Mouse (Mus musculus) MEL (cell line): ENCODE data around the gene Cx3cl1. TPM values are rescaled to one million over a fixed set of nuclear protein-coding genes. Genes with fewer than 3 reads are reported as not detected.

ENCODE experiments used
- DNase-seq: peaks from one replicate; pipeline ENCODE4 v3.0.0; 2011; ENCODE audit warnings: low read depth, low spot score
- H3K27ac ChIP-seq: 2 replicates; pipeline ENCODE4 v1.5.1; 2012; ENCODE audit warnings: low read depth, mild to moderate bottlenecking, control low read depth, low read length, moderate library complexity; ENCODE audit not compliant: control insufficient read depth
- H3K27me3 ChIP-seq, 2 experiments: fragments of 150-350 bp in 1 of 2; sonication (generic) in 1 of 2; 2 replicates each; pipeline ENCODE4 v1.6.1; 2012; ENCODE audit warnings: low read length in 2 of 2, mild to moderate bottlenecking in 2 of 2, improper control_type of control experiment in 1 of 2, moderate library complexity in 1 of 2; ENCODE audit not compliant: insufficient read depth in 2 of 2, control insufficient read depth in 1 of 2
- H3K36me3 ChIP-seq, 2 experiments: 2 replicates each; pipeline ENCODE4 v1.6.1; 2012 to 2014; ENCODE audit warnings: low read length in 2 of 2, improper control_type of control experiment in 1 of 2, inconsistent platforms in 1 of 2, mild to moderate bottlenecking in 1 of 2; ENCODE audit not compliant: insufficient read depth in 2 of 2, control insufficient read depth in 1 of 2
- H3K4me1 ChIP-seq, 2 experiments: fragments of 150-350 bp in 1 of 2; sonication (generic) in 1 of 2; 2 replicates each; pipeline ENCODE4 v1.6.1; 2012; ENCODE audit warnings: low read length in 2 of 2, improper control_type of control experiment in 1 of 2, mild to moderate bottlenecking in 1 of 2; ENCODE audit not compliant: insufficient read depth in 2 of 2, control insufficient read depth in 1 of 2
- H3K4me3 ChIP-seq, 2 experiments: fragments of 150-350 bp in 1 of 2; sonication (generic) in 1 of 2; 2 replicates each; pipeline ENCODE4 v1.5.1; 2012; ENCODE audit warnings: low read depth in 2 of 2, low read length in 2 of 2, mild to moderate bottlenecking in 2 of 2, moderate library complexity in 2 of 2, control low read depth in 1 of 2, improper control_type of control experiment in 1 of 2; ENCODE audit not compliant: control insufficient read depth in 1 of 2, insufficient read depth in 1 of 2
- H3K79me2 ChIP-seq: 2 replicates; pipeline ENCODE4 v1.6.1; 2012; ENCODE audit warnings: mild to moderate bottlenecking, low read length, moderate library complexity; ENCODE audit not compliant: control insufficient read depth, poor library complexity, insufficient read depth
- H3K9ac ChIP-seq: 2 replicates; pipeline ENCODE4 v1.6.1; 2012; ENCODE audit warnings: low read depth, mild to moderate bottlenecking, control low read depth, low read length, moderate library complexity; ENCODE audit not compliant: control insufficient read depth, poor library complexity, severe bottlenecking
- H3K9me3 ChIP-seq: fragments of 150-350 bp; sonication (generic); replicated peaks from 2 replicates; pipeline ENCODE4 v1.6.1; 2012; ENCODE audit warnings: mild to moderate bottlenecking, low read length, improper control_type of control experiment, moderate library complexity; ENCODE audit not compliant: insufficient read depth
- CHD1 ChIP-seq: IDR thresholded peaks from 2 replicates; pipeline ENCODE4 v1.6.1; 2012; ENCODE audit warnings: low read depth, mild to moderate bottlenecking, inconsistent platforms, low read length, improper control_type of control experiment
- CTCF ChIP-seq, 3 experiments: IDR thresholded peaks in 2 of 3; conservative IDR thresholded peaks in 1 of 3; 2 replicates each; pipeline ENCODE4 v1.5.1; 2011 to 2012; ENCODE audit warnings: low read length in 3 of 3, low read depth in 2 of 3, mild to moderate bottlenecking in 2 of 3, improper control_type of control experiment in 1 of 3, inconsistent platforms in 1 of 3, mixed read lengths in 1 of 3, moderate library complexity in 1 of 3; ENCODE audit not compliant: control insufficient read depth in 1 of 3, insufficient read depth in 1 of 3, poor library complexity in 1 of 3, severe bottlenecking in 1 of 3
- EP300 ChIP-seq, 2 experiments: IDR thresholded peaks; 2 replicates each; pipeline ENCODE4 v1.6.1; 2011; ENCODE audit warnings: improper control_type of control experiment in 2 of 2, low read length in 2 of 2, low read depth in 1 of 2, mild to moderate bottlenecking in 1 of 2
- ETS1 ChIP-seq: IDR thresholded peaks from 2 replicates; pipeline ENCODE4 v1.6.1; 2012; ENCODE audit warnings: low read depth, mild to moderate bottlenecking, inconsistent platforms, low read length, improper control_type of control experiment, moderate library complexity
- HCFC1 ChIP-seq: IDR thresholded peaks from 2 replicates; pipeline ENCODE4 v1.6.1; 2012; ENCODE audit warnings: low read depth, mild to moderate bottlenecking, inconsistent platforms, low read length, improper control_type of control experiment, moderate library complexity
- MAFK ChIP-seq: IDR thresholded peaks from 2 replicates; pipeline ENCODE4 v1.6.1; 2011; ENCODE audit warnings: low read depth, mild to moderate bottlenecking, low read length, improper control_type of control experiment, borderline replicate concordance
- MAX ChIP-seq: IDR thresholded peaks from 2 replicates; pipeline ENCODE4 v1.6.1; 2011; ENCODE audit warnings: low read length, improper control_type of control experiment
- MEF2A ChIP-seq: IDR thresholded peaks from 2 replicates; pipeline ENCODE4 v1.6.1; 2014; ENCODE audit warnings: low read depth, mild to moderate bottlenecking, inconsistent platforms, low read length, improper control_type of control experiment; ENCODE audit not compliant: poor library complexity, insufficient replicate concordance, severe bottlenecking; ENCODE audit errors: extremely low read depth
- MXI1 ChIP-seq: IDR thresholded peaks from 2 replicates; pipeline ENCODE4 v1.6.1; 2011; ENCODE audit warnings: mild to moderate bottlenecking, low read depth, low read length, improper control_type of control experiment
- POLR2AphosphoS5 ChIP-seq: IDR thresholded peaks from 2 replicates; pipeline ENCODE4 v1.6.1; 2012; ENCODE audit warnings: low read depth, borderline replicate concordance, mild to moderate bottlenecking, inconsistent platforms, low read length, moderate library complexity, mixed read lengths
- SIN3A ChIP-seq: IDR thresholded peaks from 2 replicates; pipeline ENCODE4 v1.6.1; 2012; ENCODE audit warnings: low read length, improper control_type of control experiment, inconsistent platforms
- TAL1 ChIP-seq: IDR thresholded peaks from 2 replicates; pipeline ENCODE4 v1.6.1; 2012; ENCODE audit warnings: mild to moderate bottlenecking, inconsistent platforms, low read length, moderate library complexity, mixed read lengths
- TBP ChIP-seq: IDR thresholded peaks from 2 replicates; pipeline ENCODE4 v1.8.0; 2011; ENCODE audit warnings: low read depth, low read length, improper control_type of control experiment
- TCF12 ChIP-seq: IDR thresholded peaks from 2 replicates; pipeline ENCODE4 v1.6.1; 2014; ENCODE audit warnings: low read depth, mild to moderate bottlenecking, inconsistent platforms, low read length, improper control_type of control experiment, moderate library complexity
- UBTF ChIP-seq: IDR thresholded peaks from 2 replicates; pipeline ENCODE4 v1.6.1; 2012; ENCODE audit warnings: low read depth, mild to moderate bottlenecking, inconsistent platforms, low read length, improper control_type of control experiment, moderate library complexity, borderline replicate concordance; ENCODE audit not compliant: insufficient read depth
- USF1 ChIP-seq: IDR thresholded peaks from 2 replicates; pipeline ENCODE4 v1.6.1; 2014; ENCODE audit warnings: low read depth, mild to moderate bottlenecking, inconsistent platforms, low read length, improper control_type of control experiment, moderate library complexity
- ZKSCAN1 ChIP-seq: IDR thresholded peaks from 2 replicates; pipeline ENCODE4 v1.6.1; 2012; ENCODE audit warnings: low read depth, mild to moderate bottlenecking, inconsistent platforms, low read length, improper control_type of control experiment, moderate library complexity
- ZMIZ1 ChIP-seq: IDR thresholded peaks from 2 replicates; pipeline ENCODE4 v1.6.1; 2012; ENCODE audit warnings: low read depth, mild to moderate bottlenecking, inconsistent platforms, low read length, improper control_type of control experiment, moderate library complexity
- ZNF384 ChIP-seq: IDR thresholded peaks from 2 replicates; pipeline ENCODE4 v1.6.1; 2012; ENCODE audit warnings: low read depth, mild to moderate bottlenecking, inconsistent platforms, low read length, improper control_type of control experiment
- polyA plus RNA-seq, 2 experiments: library from polyadenylated mRNA; stranded (reverse) in 1 of 2; unstranded in 1 of 2; fragments of >175 nt in 1 of 2; fragments of >200 nt in 1 of 2; gene quantifications; 2 replicates each; pipeline versions ENCODE4 v1.2.1 to v1.2.4; 2012; ENCODE audit warnings: low replicate concordance in 2 of 2, low read depth in 1 of 2; ENCODE audit not compliant: insufficient read length in 2 of 2, insufficient read depth in 1 of 2, missing spikeins in 1 of 2
- total RNA-seq: library from RNA; depleted of rRNA; stranded (reverse); fragments of 300-350 nt; gene quantifications from 2 replicates; pipeline ENCODE4 v1.2.3, GENCODE M21; 2012

Gene Cx3cl1
- total and polyA plus RNA-seq, 3 experiments, result not detected

DNA sequence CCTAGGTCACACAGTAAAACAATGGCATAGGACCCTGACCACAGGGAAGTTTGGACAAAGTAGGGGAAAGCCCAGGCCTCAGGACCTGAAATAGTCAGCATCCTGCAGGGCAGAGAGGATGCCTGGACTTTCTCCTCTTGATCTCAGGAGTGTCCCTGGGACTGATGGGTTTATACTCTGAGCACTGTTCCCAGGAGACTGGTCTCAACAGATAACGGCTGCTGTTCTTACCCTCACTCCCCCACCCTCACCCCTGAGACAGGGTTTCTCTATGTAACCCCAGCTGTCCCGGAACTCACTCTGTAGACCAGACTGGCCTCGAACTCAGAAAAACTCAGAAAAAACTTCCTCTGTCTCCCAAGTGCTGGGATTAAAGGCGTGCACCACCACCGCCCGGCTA is 36.6 kb downstream of the Cx3cl1 start:
- H3K27ac ChIP-seq, result no peak overlapping the region
- peaks cover 0 to 7% of the 10 kb centered on the region in 2 experiments; a peak in 2 of 4 replicates for H3K36me3 ChIP-seq
- no peak overlapping the region for H3K4me3 ChIP-seq
- H3K4me1 ChIP-seq, result peaks cover 4 to 17% of the 10 kb centered on the region in 2 experiments
- TF ChIP-seq CTCF (IDR thresholded peaks at IDR 0.05 in 2 of 3, conservative IDR thresholded peaks at IDR 0.05 in 1 of 3; ENCODE audit: control insufficient read depth in 1 of 3, insufficient read depth in 1 of 3, low read depth in 2 of 3, low read length in 3 of 3, poor library complexity in 1 of 3, severe bottlenecking in 1 of 3) (no peak), CHD1 (no peak), MEF2A (no peak), POLR2AphosphoS5 (no peak), ZMIZ1 (no peak)
- H3K9ac ChIP-seq, result no peak overlapping the region
- no peaks in the 10 kb centered on the region for H3K79me2 ChIP-seq
- no peak for DNase-seq
- H3K9me3 ChIP-seq, result no peaks in the 10 kb centered on the region
- no peaks in the 10 kb centered on the region for H3K27me3 ChIP-seq

DNA sequence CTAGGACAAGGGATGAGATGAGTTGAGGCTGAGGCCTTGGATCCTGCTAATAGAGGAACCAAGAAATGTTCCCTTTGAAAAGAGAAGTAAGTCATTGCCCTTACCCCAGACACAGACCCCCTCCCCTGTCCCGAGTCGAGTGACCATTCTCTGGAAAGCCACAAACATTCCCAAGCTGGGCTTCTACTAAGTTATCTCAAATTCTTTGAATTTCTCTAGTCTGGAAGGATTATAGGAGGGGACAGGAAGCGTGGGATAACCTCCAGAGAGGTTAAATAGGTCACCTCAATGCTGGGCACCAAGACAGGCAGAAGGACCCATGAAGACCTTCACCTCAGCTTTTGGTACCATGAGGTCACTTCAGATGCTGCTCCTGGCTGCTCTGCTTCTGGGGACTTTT is 38.3 kb downstream of the Cx3cl1 start, which contains the start of gene Ccl17:
Ccl17 (plus strand) TSS at position 301 of the 400 bp plus-strand sequence.
- Histone ChIP-seq H3K36me3 (no peaks in the 10 kb centered on the region), H3K4me3 (no peak within 1 kb of the TSS), H3K4me1 (peaks cover 0 to under 1% of the 10 kb centered on the region in 2 experiments; a peak in 2 of 4 replicates), H3K9ac (no peak within 1 kb of the TSS), H3K79me2 (no peaks in the 10 kb centered on the region), H3K9me3 (no peaks in the 10 kb centered on the region), H3K27ac (no peak within 1 kb of the TSS), H3K27me3 (no peaks in the 10 kb centered on the region)
- TF ChIP-seq ZNF384 (no peak), MXI1 (no peak), ZKSCAN1 (no peak), TCF12 (no peak)
- no peak for DNase-seq

DNA sequence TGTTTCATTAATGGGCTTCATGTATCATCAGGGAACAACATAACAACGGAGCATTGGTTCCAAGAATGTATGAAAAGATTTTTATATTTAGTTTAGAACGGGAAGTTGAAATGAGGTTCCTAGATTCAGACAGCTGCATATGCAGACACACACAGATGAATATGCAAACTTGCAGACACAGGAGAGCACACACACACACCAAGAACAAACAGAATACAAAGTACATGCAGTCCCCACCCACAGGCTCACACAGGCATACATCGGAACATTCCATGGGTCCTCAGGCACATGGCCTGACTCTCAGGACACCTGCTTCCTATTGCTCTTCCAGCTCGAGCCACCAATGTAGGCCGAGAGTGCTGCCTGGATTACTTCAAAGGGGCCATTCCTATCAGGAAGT is 39.0 kb downstream of the Cx3cl1 start:
- Histone ChIP-seq H3K4me3 (no peak overlapping the region), H3K4me1 (no peaks in the 10 kb centered on the region)
- TF ChIP-seq TBP, result no peak
- no peak for TF ChIP-seq MAX
- TF ChIP-seq ETS1, result no peak
- TF ChIP-seq SIN3A, result no peak
- no peak for TF ChIP-seq UBTF
- TF ChIP-seq TAL1, result no peak
- TF ChIP-seq EP300 (IDR thresholded peaks at IDR 0.05; ENCODE audit: low read depth in 1 of 2, low read length in 2 of 2), result no peak
- TF ChIP-seq HCFC1, result no peak
- no peak for TF ChIP-seq USF1
- no peak for TF ChIP-seq MEF2A
- TF ChIP-seq MAFK, result no peak

More for the DNA sequence above, 39.0 kb downstream of the Cx3cl1 start:
- Histone ChIP-seq H3K27ac (no peak overlapping the region), H3K9ac (no peak overlapping the region), H3K36me3 (no peaks in the 10 kb centered on the region), H3K9me3 (no peaks in the 10 kb centered on the region), H3K27me3 (no peaks in the 10 kb centered on the region), H3K79me2 (no peaks in the 10 kb centered on the region)
- no peak for DNase-seq
